Mouse (Mus musculus) liver, embryonic 12.5 days (tissue): Measurements from ENCODE around the gene Eif1ad. TPM values are rescaled to one million over a fixed set of nuclear protein-coding genes. Genes with fewer than 3 reads are reported as not detected.

Source experiments
- polyA plus RNA-seq: library from polyadenylated mRNA; unstranded; fragments of >200 nt; fragmentation: Nextera tagmentation; extraction: Ambion mirVana; gene quantifications from 2 replicates; pipeline ENCODE4 v1.2.1, GENCODE M21; 2016

The Eif1ad gene
- polyA plus RNA-seq, 1 experiment from 2014 or later, result 50.3 TPM

Other genes starting within 250 kb of the Eif1ad start
- gene Klc2, start 248.2 kb upstream of the Eif1ad start, polyA plus RNA-seq, result 4.4 and 4.9 TPM in 2 replicates
- 17.2 and 19.7 TPM in 2 replicates for gene Pacs1, start 93.6 kb upstream of the Eif1ad start, polyA plus RNA-seq
- 183 and 187 TPM in 2 replicates for gene Sf3b2, start 71.3 kb upstream of the Eif1ad start, polyA plus RNA-seq
- 0.29 and 0.54 TPM in 2 replicates for gene Gal3st3, start 68.4 kb upstream of the Eif1ad start, polyA plus RNA-seq
- gene Catsper1, start 31.0 kb upstream of the Eif1ad start, polyA plus RNA-seq, result not detected in 2 replicates
- not detected in 2 replicates for gene Cst6, start 17.2 kb upstream of the Eif1ad start, polyA plus RNA-seq
- 365 and 372 TPM in 2 replicates for gene Banf1, start 427 bp downstream of the Eif1ad start, polyA plus RNA-seq
- 69.9 and 72.5 TPM in 2 replicates for gene Sart1, start 22.0 kb downstream of the Eif1ad start, polyA plus RNA-seq
- 0.22 TPM in 1 of 2 replicates, not detected in the other for gene Tsga10ip, start 35.8 kb downstream of the Eif1ad start, polyA plus RNA-seq
- gene Drap1, start 58.2 kb downstream of the Eif1ad start, polyA plus RNA-seq, result 108 TPM in 2 replicates
- 21.8 and 24.0 TPM in 2 replicates for gene AI837181, start 58.4 kb downstream of the Eif1ad start, polyA plus RNA-seq
- not detected in 2 replicates for gene Fosl1, start 80.8 kb downstream of the Eif1ad start, polyA plus RNA-seq
- 4.1 and 4.8 TPM in 2 replicates for gene Ccdc85b, start 91.2 kb downstream of the Eif1ad start, polyA plus RNA-seq
- 44.3 and 45.2 TPM in 2 replicates for gene Fibp, start 93.9 kb downstream of the Eif1ad start, polyA plus RNA-seq
- gene Ctsw, start 101.8 kb downstream of the Eif1ad start, polyA plus RNA-seq, result 0.43 and 0.53 TPM in 2 replicates
- gene Efemp2, start 107.2 kb downstream of the Eif1ad start, polyA plus RNA-seq, result 30.0 and 30.6 TPM in 2 replicates
- gene Mus81, start 121.7 kb downstream of the Eif1ad start, polyA plus RNA-seq, result 22.2 and 22.9 TPM in 2 replicates
- 1,523 and 1,533 TPM in 2 replicates for gene Cfl1, start 123.7 kb downstream of the Eif1ad start, polyA plus RNA-seq
- gene 1700020D05Rik, start 137.0 kb downstream of the Eif1ad start, polyA plus RNA-seq, result 0.13 TPM in 1 of 2 replicates, not detected in the other
- gene Snx32, start 143.8 kb downstream of the Eif1ad start, polyA plus RNA-seq, result 7.5 and 8.8 TPM in 2 replicates
- gene Ovol1, start 193.9 kb downstream of the Eif1ad start, polyA plus RNA-seq, result not detected in 2 replicates
- 3.4 and 3.5 TPM in 2 replicates for gene Ap5b1, start 201.3 kb downstream of the Eif1ad start, polyA plus RNA-seq
- gene Rnaseh2c, start 235.1 kb downstream of the Eif1ad start, polyA plus RNA-seq, result 171 and 177 TPM in 2 replicates
- 24.9 and 26.8 TPM in 2 replicates for gene Kat5, start 243.5 kb downstream of the Eif1ad start, polyA plus RNA-seq